Mouse (Mus musculus): ENCODE results near the gene Cntrl. TPM values are rescaled to one million over a fixed set of nuclear protein-coding genes. Genes with fewer than 3 reads are reported as not detected.
A peak's percentile ranks its signal among the peaks of the same experiment; 100 is the strongest.

The Cntrl gene
- polyA plus RNA-seq, 1 experiment from 2014 or later = 23.7 TPM

DNA sequence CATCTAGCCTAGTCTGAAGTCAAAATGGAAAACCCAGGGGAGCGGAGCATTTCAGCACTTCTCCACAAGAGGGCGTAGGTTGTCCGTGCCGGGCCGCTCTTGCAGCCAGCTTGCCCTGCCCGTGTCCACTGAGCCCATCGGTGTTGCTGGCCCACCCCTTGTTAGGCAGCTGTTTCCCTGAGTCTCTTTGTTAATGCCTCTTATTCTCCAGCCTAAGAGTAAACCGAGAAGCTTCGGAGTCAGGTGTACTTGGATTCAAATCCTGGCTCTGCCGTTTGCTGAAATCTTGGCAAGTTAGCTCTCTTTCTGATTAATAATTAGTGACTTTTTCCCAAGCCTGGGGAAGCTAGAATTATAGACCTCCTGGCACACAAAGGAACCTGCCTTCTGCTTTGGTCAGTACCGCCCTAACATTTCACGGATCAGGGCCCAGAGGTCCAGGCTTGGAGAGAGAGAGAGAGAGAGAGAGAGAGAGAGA, 105.6 kb downstream of the Cntrl start:
- no peaks in the 10 kb centered on the region for H3K36me3 ChIP-seq (ENCODE audit: control insufficient read depth, insufficient read depth, low read length)
- peaks cover 4% of the 10 kb centered on the region; the same call in 1 of the 2 replicates for H3K4me1 ChIP-seq (replicated peaks; ENCODE audit: control insufficient read depth, insufficient read depth, low read length)
- H3K9me3 ChIP-seq (ENCODE audit: control insufficient read depth, low read length) = no peaks in the 10 kb centered on the region
- peak overlapping the region; percentile 78 for H3K27ac ChIP-seq (ENCODE audit: low read length)
- peak overlapping the region; percentile 39; the same call in 1 of the 2 replicates for H3K9ac ChIP-seq (ENCODE audit: low read length)
- H3K27me3 ChIP-seq (ENCODE audit: control insufficient read depth, insufficient read depth, low read depth, low read length) = no peaks in the 10 kb centered on the region
- peak overlapping the region; percentile 47 for H3K4me2 ChIP-seq (ENCODE audit: low read depth, low read length)
- H3K4me3 ChIP-seq (ENCODE audit: low read length) = peak overlapping the region; percentile 2; the same call in 1 of the 2 replicates
- WGBS = 6% methylated on average over 12 of the region's 12 CpGs
- ATAC-seq (ENCODE audit: low read depth) = peak; percentile 85

DNA sequence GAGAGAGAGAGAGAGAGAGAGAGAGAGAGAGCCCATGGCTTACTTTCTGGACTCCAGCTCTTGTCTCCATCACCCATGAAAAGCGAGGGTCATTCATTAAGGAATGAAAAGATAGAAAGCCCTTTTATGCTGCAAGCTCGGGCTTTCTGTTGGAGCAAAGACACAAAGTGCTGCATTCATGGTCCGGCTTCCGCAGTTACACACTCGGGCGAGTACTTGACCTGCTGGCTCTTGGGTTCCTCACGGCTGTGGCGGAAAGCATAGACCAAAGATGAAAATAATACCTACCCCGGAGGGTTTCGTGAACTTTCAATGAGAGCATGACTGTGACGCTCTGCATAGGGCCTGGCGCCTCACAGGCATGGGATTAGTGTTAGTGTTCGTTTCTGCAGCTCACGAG, 106.1 kb downstream of the Cntrl start:
- H3K36me3 ChIP-seq (ENCODE audit: control insufficient read depth, insufficient read depth, low read length) = no peaks in the 10 kb centered on the region
- H3K27ac ChIP-seq (ENCODE audit: low read length) = peak overlapping the region; percentile 78
- 56% methylated on average over 14 of the region's 14 CpGs for WGBS
- H3K4me3 ChIP-seq (ENCODE audit: low read length) = no peak overlapping the region
- ATAC-seq (ENCODE audit: low read depth) = peak; percentile 27; the same call in 1 of the 2 replicates
- no peaks in the 10 kb centered on the region for H3K9me3 ChIP-seq (ENCODE audit: control insufficient read depth, low read length)
- H3K4me2 ChIP-seq (ENCODE audit: low read depth, low read length) = no peak overlapping the region
- H3K9ac ChIP-seq (ENCODE audit: low read length) = no peak overlapping the region
- peaks cover 4% of the 10 kb centered on the region; the same call in 1 of the 2 replicates for H3K4me1 ChIP-seq (replicated peaks; ENCODE audit: control insufficient read depth, insufficient read depth, low read length)
- no peaks in the 10 kb centered on the region for H3K27me3 ChIP-seq (ENCODE audit: control insufficient read depth, insufficient read depth, low read depth, low read length)

DNA sequence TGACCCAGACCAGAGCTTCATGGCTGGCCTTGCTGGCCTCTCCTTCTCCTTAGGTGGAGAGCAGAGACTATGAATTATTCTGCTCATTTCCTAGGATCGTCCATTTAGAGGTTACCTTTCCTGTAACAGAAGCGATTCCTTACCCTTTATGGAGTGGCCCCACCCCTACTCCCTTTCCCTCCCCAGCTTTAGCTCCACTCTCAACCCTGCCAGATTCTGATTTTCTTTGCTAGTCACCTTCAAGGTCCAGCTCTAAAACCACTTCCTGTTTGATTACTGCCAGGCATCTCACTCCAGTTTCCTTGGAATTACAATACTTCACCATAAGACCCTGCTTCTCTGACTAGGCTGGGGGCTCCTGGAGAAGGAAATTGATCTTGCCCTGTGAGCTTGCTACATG, 107.4 kb downstream of the Cntrl start:
- Histone ChIP-seq H3K27me3 (ENCODE audit: control insufficient read depth, insufficient read depth, low read depth, low read length) (no peaks in the 10 kb centered on the region), H3K27ac (ENCODE audit: low read length) (no peak overlapping the region), H3K4me2 (ENCODE audit: low read depth, low read length) (no peak overlapping the region), H3K4me3 (ENCODE audit: low read length) (no peak overlapping the region), H3K4me1 (replicated peaks; ENCODE audit: control insufficient read depth, insufficient read depth, low read length) (peaks cover 4% of the 10 kb centered on the region; the same call in 1 of the 2 replicates), H3K9ac (ENCODE audit: low read length) (no peak overlapping the region), H3K36me3 (ENCODE audit: control insufficient read depth, insufficient read depth, low read length) (no peaks in the 10 kb centered on the region), H3K9me3 (ENCODE audit: control insufficient read depth, low read length) (no peaks in the 10 kb centered on the region)
- no peak for ATAC-seq (ENCODE audit: low read depth)
- WGBS = 68% methylated on average over 2 of the region's 2 CpGs

DNA sequence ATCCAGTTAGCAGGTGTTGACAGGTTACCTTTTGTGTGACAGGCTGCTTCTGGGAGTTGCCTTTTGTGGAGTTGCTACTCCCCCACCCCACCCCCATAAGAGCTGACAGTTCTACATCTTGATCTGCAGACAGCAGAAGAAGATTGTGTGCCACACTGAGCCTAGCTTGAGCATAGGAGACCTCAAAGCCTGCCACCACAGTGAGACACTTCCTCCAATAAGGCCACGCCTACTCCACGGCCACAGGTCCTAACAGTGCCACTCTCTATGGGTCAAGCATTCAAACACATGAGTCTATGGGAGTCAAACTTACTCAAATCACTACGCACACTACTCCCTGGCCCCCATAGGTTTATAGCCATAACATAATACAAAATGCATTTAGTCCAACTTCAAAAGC, 109.4 kb downstream of the Cntrl start:
- Histone ChIP-seq H3K36me3 (ENCODE audit: control insufficient read depth, insufficient read depth, low read length) (no peaks in the 10 kb centered on the region), H3K4me1 (replicated peaks; ENCODE audit: control insufficient read depth, insufficient read depth, low read length) (peaks cover 4% of the 10 kb centered on the region; the same call in 1 of the 2 replicates), H3K4me2 (ENCODE audit: low read depth, low read length) (no peak overlapping the region), H3K27ac (ENCODE audit: low read length) (no peak overlapping the region), H3K9ac (ENCODE audit: low read length) (no peak overlapping the region), H3K4me3 (ENCODE audit: low read length) (no peak overlapping the region), H3K27me3 (ENCODE audit: control insufficient read depth, insufficient read depth, low read depth, low read length) (no peaks in the 10 kb centered on the region), H3K9me3 (ENCODE audit: control insufficient read depth, low read length) (no peaks in the 10 kb centered on the region)
- no peak for ATAC-seq (ENCODE audit: low read depth)
- WGBS = 87% methylated on average over 3 of the region's 3 CpGs

DNA sequence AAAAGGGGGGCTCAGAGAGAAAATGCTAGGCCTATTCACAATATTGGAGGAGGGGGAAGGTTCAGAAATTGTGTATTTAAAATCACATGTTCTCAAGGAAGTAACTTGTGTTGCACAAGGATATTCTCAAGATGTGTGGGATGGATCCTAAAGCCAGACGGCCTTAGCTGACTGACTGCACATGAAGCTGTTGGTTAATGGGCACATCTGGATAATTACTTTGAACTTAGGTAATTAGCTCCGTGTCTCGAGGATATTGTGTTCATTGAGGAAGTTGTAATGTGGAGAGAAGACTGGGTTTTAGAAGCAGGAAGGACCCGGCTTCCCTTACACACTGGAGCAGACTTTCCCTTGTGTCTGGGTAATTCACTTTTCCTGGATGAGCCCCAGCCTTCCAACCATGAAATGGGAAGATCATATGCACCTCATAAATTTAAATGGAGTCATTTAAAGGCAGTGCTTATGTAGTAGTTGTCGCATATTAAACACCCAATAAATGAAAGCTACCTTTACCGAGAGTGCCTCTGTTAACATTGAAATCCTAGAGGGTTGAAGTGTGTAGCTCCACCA, 113.6 kb downstream of the Cntrl start:
- no peak for ATAC-seq (ENCODE audit: low read depth)
- Histone ChIP-seq H3K4me1 (replicated peaks; ENCODE audit: control insufficient read depth, insufficient read depth, low read length) (no peaks in the 10 kb centered on the region), H3K27ac (ENCODE audit: low read length) (no peak overlapping the region), H3K4me2 (ENCODE audit: low read depth, low read length) (no peak overlapping the region), H3K9ac (ENCODE audit: low read length) (no peak overlapping the region), H3K27me3 (ENCODE audit: control insufficient read depth, insufficient read depth, low read depth, low read length) (no peaks in the 10 kb centered on the region), H3K36me3 (ENCODE audit: control insufficient read depth, insufficient read depth, low read length) (no peaks in the 10 kb centered on the region), H3K4me3 (ENCODE audit: low read length) (no peak overlapping the region), H3K9me3 (ENCODE audit: control insufficient read depth, low read length) (no peaks in the 10 kb centered on the region)
- 65% methylated on average over 6 of the region's 6 CpGs for WGBS

DNA sequence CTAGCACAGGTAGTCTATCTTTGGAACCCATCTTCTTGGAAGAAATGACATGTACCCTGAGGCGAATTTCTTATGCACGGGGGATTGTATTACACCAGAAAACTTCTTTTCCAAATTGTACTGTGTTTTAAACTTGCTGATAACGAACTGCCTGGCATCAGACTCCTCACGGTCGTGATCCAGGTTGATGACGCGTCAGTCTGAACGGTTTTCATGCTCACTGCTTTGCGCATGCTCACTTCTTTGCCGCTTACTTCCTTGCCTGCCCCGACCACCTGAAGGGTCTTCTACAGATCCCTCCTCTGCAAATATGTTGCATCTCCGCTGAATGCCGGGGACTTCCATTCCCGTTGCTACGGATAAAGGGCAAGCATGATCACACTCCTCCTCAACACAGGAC, 115.0 kb downstream of the Cntrl start:
- Histone ChIP-seq H3K4me1 (replicated peaks; ENCODE audit: control insufficient read depth, insufficient read depth, low read length) (no peaks in the 10 kb centered on the region), H3K9ac (ENCODE audit: low read length) (no peak overlapping the region), H3K27ac (ENCODE audit: low read length) (no peak overlapping the region), H3K4me2 (ENCODE audit: low read depth, low read length) (no peak overlapping the region), H3K36me3 (ENCODE audit: control insufficient read depth, insufficient read depth, low read length) (no peaks in the 10 kb centered on the region), H3K4me3 (ENCODE audit: low read length) (no peak overlapping the region), H3K9me3 (ENCODE audit: control insufficient read depth, low read length) (no peaks in the 10 kb centered on the region), H3K27me3 (ENCODE audit: control insufficient read depth, insufficient read depth, low read depth, low read length) (no peaks in the 10 kb centered on the region)
- 88% methylated on average over 15 of the region's 15 CpGs for whole genome bisulfite sequencing
- no peak for ATAC-seq (ENCODE audit: low read depth)

DNA sequence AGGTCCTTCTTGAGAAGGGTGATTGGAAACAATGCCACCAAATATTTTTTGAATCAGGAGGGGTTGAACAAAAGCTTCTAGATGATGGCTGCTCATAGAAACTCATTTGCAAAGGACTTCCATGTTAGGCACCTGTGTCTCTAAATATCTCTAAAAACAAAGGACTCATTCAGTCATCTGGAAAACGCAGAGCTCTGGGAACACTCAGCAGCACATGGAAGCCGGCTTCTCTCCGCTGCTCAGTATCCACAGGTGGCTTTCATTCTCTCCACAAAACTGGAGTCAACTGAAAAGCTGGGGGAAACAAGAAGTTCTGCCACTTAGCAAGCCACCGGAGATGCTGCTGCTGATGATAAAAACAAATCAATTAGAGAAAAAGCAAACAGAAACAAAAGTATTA, 118.9 kb downstream of the Cntrl start:
- Histone ChIP-seq H3K27me3 (ENCODE audit: control insufficient read depth, insufficient read depth, low read depth, low read length) (no peaks in the 10 kb centered on the region), H3K36me3 (ENCODE audit: control insufficient read depth, insufficient read depth, low read length) (no peaks in the 10 kb centered on the region), H3K9me3 (ENCODE audit: control insufficient read depth, low read length) (no peaks in the 10 kb centered on the region), H3K27ac (ENCODE audit: low read length) (no peak overlapping the region), H3K4me1 (replicated peaks; ENCODE audit: control insufficient read depth, insufficient read depth, low read length) (peaks cover 3% of the 10 kb centered on the region; the same call in 1 of the 2 replicates), H3K4me3 (ENCODE audit: low read length) (no peak overlapping the region), H3K4me2 (ENCODE audit: low read depth, low read length) (no peak overlapping the region), H3K9ac (ENCODE audit: low read length) (no peak overlapping the region)
- WGBS = 47% methylated on average over 4 of the region's 4 CpGs
- no peak for ATAC-seq (ENCODE audit: low read depth)

Other genes with a start within 250 kb of the Cntrl start
- gene Cutal, start 235.1 kb upstream of the Cntrl start, polyA plus RNA-seq (2015; fragmentation: Nextera tagmentation; extraction: Ambion mirVana) = 0.65 and 1.0 TPM in 2 replicates
- gene Psmd5, start 234.5 kb upstream of the Cntrl start, polyA plus RNA-seq (2015; fragmentation: Nextera tagmentation; extraction: Ambion mirVana) = 104 and 106 TPM in 2 replicates
- gene Phf19, start 195.5 kb upstream of the Cntrl start, polyA plus RNA-seq (2015; fragmentation: Nextera tagmentation; extraction: Ambion mirVana) = 3.4 and 4.6 TPM in 2 replicates
- gene Traf1, start 147.7 kb upstream of the Cntrl start, polyA plus RNA-seq (2015; fragmentation: Nextera tagmentation; extraction: Ambion mirVana) = 4.3 and 4.7 TPM in 2 replicates
- gene Hc, start 48.1 kb upstream of the Cntrl start, polyA plus RNA-seq (2015; fragmentation: Nextera tagmentation; extraction: Ambion mirVana) = 2.4 and 4.2 TPM in 2 replicates
- gene AI182371, start 7.9 kb upstream of the Cntrl start, polyA plus RNA-seq (2015; fragmentation: Nextera tagmentation; extraction: Ambion mirVana) = 0.65 and 1.2 TPM in 2 replicates
- gene Rab14, start 91.6 kb downstream of the Cntrl start, polyA plus RNA-seq (2015; fragmentation: Nextera tagmentation; extraction: Ambion mirVana) = 349 and 387 TPM in 2 replicates
- gene Gsn, start 146.9 kb downstream of the Cntrl start, polyA plus RNA-seq (2015; fragmentation: Nextera tagmentation; extraction: Ambion mirVana) = 241 and 277 TPM in 2 replicates
- 67.1 and 75.1 TPM in 2 replicates for gene Stom, start 227.5 kb downstream of the Cntrl start, polyA plus RNA-seq (2015; fragmentation: Nextera tagmentation; extraction: Ambion mirVana)

Measured in lung, embryonic 16.5 days (tissue).